Mouse (Mus musculus): ENCODE measurements around the gene Rabgef1.

DNA sequence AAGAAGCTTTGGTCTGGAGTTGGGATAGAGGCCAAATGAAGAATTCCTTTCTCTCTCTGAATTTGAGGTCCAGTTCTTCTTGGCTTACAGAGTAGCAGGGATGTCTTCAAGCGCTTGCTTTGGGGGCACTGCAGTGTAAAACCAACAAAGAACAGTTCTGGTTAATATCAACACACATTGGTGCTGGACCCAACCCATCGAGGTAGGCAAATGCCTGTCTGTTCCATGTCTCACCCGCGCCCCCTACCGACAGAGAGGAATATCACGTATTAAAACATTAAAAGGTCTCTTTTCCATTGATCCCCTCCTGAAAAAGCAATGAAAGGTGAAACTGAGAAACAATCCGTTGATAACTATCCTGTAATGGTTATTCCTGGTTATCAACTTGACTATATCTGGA lies 7.9 kb upstream of the Rabgef1 start:
- no peak for TF ChIP-seq POLR2A (IDR thresholded peaks at IDR 0.05; ENCODE audit: low read depth, low read length)
- no peak for TF ChIP-seq MEF2A (IDR thresholded peaks at IDR 0.05; ENCODE audit: borderline replicate concordance, low read depth, low read length)
- no peak for TF ChIP-seq TBP (conservative IDR thresholded peaks at IDR 0.05; ENCODE audit: low read depth, low read length)
- TF ChIP-seq CTCF (conservative IDR thresholded peaks at IDR 0.05 in 1 of 2, IDR thresholded peaks at IDR 0.05 in 1 of 2; ENCODE audit: low read depth in 2 of 2, low read length in 2 of 2): peak; percentile 69 to 93
- TF ChIP-seq MAX (IDR thresholded peaks at IDR 0.05; ENCODE audit: low read length): no peak
- TF ChIP-seq ETS1 (conservative IDR thresholded peaks at IDR 0.05; ENCODE audit: low read depth, low read length): no peak
- no peak for TF ChIP-seq MAZ (IDR thresholded peaks at IDR 0.05; ENCODE audit: low read depth, low read length)
- TF ChIP-seq IRF4 (IDR thresholded peaks at IDR 0.05; ENCODE audit: low read depth, low read length): peak; percentile 30; the same call in 1 of the 2 replicates
